Mouse (Mus musculus) adrenal gland, adult (tissue): ENCODE data around the gene Gm49450.
"Not testable (repeated sequence)": the region's sequence is repeated elsewhere in the genome, so short reads cannot be mapped to it uniquely, and the experiment has no call there.

Experiments
- DNase-seq, 2 experiments: peaks; one replicate each; pipeline ENCODE4 v3.0.0; 2022 to 2023; ENCODE audit warnings: low spot score in 1 of 2; ENCODE audit not compliant: inconsistent age in 2 of 2

Gm49450 gene

GRCm38 (mm10) chr15:98928598-98929240 lies 24.6 kb downstream of the Gm49450 start:
- peak; percentile 81 to 95 for DNase-seq

- no peak for DNase-seq
Observed at GRCm38 (mm10) chr15:98927566-98927965, 25.8 kb downstream of the Gm49450 start.

GRCm38 (mm10) chr15:98924682-98925081 lies 28.7 kb downstream of the Gm49450 start:
- DNase-seq, result peak in 1 of 2 experiments; percentile 56

GRCm38 (mm10) chr15:98923031-98923537 lies 30.3 kb downstream of the Gm49450 start:
- no peak for DNase-seq

GRCm38 (mm10) chr15:98922581-98922980 lies 30.8 kb downstream of the Gm49450 start:
- DNase-seq, result peak in 1 of 2 experiments; percentile 73

GRCm38 (mm10) chr15:98921510-98921909 lies 31.8 kb downstream of the Gm49450 start:
- DNase-seq, result no peak

- not testable (repeated sequence) for DNase-seq
Observed at GRCm38 (mm10) chr15:98918499-98918895, 34.9 kb downstream of the Gm49450 start.

- peak; percentile 100 for DNase-seq
Observed at GRCm38 (mm10) chr15:98917538-98918498, 35.5 kb downstream of the Gm49450 start, which contains the start of gene Lmbr1l. TSS of gene Lmbr1l (minus strand) at chr15:98918231.

GRCm38 (mm10) chr15:98917091-98917490 lies 36.3 kb downstream of the Gm49450 start:
- DNase-seq, result peak; percentile 42 to 82

GRCm38 (mm10) chr15:98916016-98916415 lies 37.3 kb downstream of the Gm49450 start:
- no peak for DNase-seq

GRCm38 (mm10) chr15:98914903-98915302 lies 38.4 kb downstream of the Gm49450 start:
- no peak for DNase-seq

GRCm38 (mm10) chr15:98904692-98905091 lies 48.7 kb downstream of the Gm49450 start:
- DNase-seq, result peak in 1 of 2 experiments; percentile 64

GRCm38 (mm10) chr15:98902600-98902999 lies 50.8 kb downstream of the Gm49450 start:
- no peak for DNase-seq

- DNase-seq, result no peak
Observed at GRCm38 (mm10) chr15:98901530-98901929, 51.8 kb downstream of the Gm49450 start.

GRCm38 (mm10) chr15:98897928-98898800 lies 55.2 kb downstream of the Gm49450 start, which contains the start of gene Dhh:
TSS of gene Dhh (minus strand) at chr15:98898540.
- peak; percentile 43 to 70 for DNase-seq

- peak in 1 of 2 experiments; percentile 51 for DNase-seq
Observed at GRCm38 (mm10) chr15:98897495-98897894, 55.9 kb downstream of the Gm49450 start.

- peak; percentile 68 to 91 for DNase-seq
Observed at GRCm38 (mm10) chr15:98895635-98896589, 57.4 kb downstream of the Gm49450 start.

GRCm38 (mm10) chr15:98894746-98895634 lies 58.4 kb downstream of the Gm49450 start:
- DNase-seq, result no peak
